Mouse (Mus musculus): Measurements from ENCODE around the gene Sec22a.

The Sec22a gene

DNA sequence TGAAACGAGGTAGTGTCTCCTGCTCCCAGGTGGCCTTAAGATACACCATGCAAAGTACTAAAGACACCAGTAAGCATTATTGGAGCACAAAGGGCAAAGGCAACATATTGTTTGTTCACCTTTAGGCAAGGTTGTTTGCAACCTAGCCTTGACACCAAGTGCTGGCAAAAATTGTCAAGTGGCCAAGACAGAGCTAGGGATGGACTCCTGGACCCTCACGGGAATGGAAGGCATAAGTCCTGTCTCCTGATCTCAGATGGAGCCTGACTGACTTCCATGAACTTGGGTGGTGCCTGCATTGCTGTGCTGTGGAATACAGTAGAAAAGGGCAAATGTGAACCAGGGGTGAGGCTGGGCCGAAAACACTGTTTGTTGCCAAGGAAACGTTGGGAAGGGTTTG is 54.1 kb downstream of the Sec22a start:
- no peak for DNase-seq

- DNase-seq, result no peak
Observed at GRCm38 (mm10) chr16:35308486-35309143, 55.1 kb downstream of the Sec22a start.

- DNase-seq, result no peak
Observed at GRCm38 (mm10) chr16:35308016-35308415, 55.7 kb downstream of the Sec22a start.

GRCm38 (mm10) chr16:35307331-35307730 is 56.4 kb downstream of the Sec22a start:
- no peak for DNase-seq

GRCm38 (mm10) chr16:35306631-35307030 is 57.1 kb downstream of the Sec22a start:
- no peak for DNase-seq

GRCm38 (mm10) chr16:35305226-35305625 is 58.5 kb downstream of the Sec22a start:
- no peak for DNase-seq

DNA sequence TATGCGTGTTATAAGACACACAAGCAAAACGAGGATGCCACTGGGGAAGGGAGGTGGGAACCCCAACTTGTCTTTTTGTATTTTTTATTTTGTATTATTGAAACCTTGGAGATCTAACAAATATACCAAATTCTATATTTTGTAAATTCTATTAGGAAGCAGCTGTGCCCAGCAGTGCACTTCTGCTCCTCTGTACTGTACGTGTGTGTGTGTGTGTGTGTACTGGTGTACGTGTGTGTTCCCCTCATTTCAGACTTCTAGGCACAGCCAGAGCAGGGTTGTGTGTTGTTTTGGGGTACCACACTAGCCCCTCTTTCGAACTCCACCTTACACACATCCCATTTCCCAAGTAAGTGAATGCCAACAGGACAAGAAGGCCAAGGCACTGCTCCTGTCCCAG is 59.3 kb downstream of the Sec22a start:
- DNase-seq, result no peak

GRCm38 (mm10) chr16:35303721-35304120 is 60.0 kb downstream of the Sec22a start:
- no peak for DNase-seq

- DNase-seq, result no peak
Observed at GRCm38 (mm10) chr16:35302441-35303280, 61.1 kb downstream of the Sec22a start.

DNA sequence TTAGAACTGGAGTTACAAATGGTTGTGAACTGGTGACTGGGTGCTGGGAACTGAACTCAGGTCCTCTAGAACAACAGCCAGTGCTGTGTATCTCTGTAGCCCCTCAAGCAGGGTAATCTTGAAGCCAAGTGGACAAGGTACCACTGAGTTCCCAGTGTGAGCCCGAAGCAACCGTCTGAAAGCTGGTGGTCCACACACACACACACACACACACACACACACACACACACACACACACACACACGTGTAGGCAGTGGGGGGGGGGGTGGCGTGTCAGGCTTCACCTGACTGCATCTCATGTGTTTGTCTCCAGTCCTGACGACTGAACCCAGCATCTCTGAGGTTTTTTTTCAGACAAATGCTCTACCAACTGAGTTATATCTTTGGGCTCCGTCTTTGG is 63.6 kb downstream of the Sec22a start:
- DNase-seq, result no peak

GRCm38 (mm10) chr16:35297786-35298185 is 65.9 kb downstream of the Sec22a start:
- DNase-seq, result no peak

- no peak for DNase-seq
Observed at GRCm38 (mm10) chr16:35287244-35287643, 76.5 kb downstream of the Sec22a start.

GRCm38 (mm10) chr16:35285821-35286220 is 77.9 kb downstream of the Sec22a start:
- DNase-seq, result no peak

DNA sequence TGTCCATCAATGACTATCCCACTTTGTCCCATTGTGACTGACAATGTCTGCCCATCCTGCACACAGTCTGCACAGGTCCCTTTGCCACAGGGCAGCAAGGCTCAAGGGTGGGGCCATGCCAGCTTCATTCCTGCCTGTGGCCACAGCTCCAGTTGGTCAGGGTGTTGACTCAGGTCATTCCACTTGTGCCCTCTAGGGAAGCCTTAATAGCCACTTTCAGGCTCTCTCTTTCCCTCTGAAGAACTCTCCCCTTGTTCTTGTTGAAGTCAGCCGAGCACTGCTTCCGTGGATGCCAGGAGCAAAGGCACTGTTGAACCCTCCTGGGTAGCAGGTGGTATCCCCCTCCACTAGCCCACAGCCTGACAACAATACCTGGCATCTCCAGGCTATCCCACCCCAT is 81.3 kb downstream of the Sec22a start:
- DNase-seq, result no peak

- no peak for DNase-seq
Observed at GRCm38 (mm10) chr16:35278166-35278565, 85.6 kb downstream of the Sec22a start.

DNA sequence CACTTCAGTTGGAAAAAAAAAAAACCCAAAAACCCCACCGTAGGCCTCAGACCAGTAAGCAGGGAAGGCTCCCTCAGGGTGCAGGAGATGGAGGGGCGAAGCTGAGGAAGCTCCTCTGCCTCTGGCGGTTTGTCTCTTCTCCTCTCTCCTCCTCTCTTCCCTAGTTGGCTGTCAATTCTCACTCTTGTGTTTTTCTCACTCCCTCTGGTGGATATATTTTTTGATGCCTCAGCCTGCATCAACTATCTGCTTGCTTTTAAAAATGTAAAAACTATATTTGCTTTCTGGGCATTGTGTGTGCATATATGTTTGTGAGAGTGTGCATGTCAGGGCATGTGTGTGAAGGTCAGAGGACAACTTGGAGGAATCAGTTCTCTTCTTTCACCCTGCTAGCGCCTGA is 91.3 kb downstream of the Sec22a start:
- DNase-seq, result no peak

DNA sequence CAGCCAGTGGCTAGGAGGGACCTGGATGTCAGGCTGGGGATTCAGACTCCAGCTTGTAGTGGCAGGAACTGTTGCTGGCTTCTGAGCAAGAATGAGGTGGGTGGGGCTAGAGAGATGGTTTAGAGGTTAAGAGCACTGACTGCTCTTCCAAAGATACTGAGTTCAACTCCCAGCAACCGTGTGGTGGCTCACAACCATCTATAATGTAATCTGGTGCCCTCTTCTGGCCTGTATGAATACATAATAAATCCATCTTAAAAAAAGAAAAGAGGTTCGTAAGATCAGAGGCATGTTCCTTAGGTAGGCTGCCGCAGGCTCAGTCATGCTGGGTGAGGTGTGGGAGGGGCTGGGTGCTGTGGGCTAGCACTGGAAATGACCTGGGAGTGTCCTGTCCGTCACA is 92.1 kb downstream of the Sec22a start:
- no peak for DNase-seq

GRCm38 (mm10) chr16:35270945-35271344 is 92.8 kb downstream of the Sec22a start:
- DNase-seq, result no peak

DNA sequence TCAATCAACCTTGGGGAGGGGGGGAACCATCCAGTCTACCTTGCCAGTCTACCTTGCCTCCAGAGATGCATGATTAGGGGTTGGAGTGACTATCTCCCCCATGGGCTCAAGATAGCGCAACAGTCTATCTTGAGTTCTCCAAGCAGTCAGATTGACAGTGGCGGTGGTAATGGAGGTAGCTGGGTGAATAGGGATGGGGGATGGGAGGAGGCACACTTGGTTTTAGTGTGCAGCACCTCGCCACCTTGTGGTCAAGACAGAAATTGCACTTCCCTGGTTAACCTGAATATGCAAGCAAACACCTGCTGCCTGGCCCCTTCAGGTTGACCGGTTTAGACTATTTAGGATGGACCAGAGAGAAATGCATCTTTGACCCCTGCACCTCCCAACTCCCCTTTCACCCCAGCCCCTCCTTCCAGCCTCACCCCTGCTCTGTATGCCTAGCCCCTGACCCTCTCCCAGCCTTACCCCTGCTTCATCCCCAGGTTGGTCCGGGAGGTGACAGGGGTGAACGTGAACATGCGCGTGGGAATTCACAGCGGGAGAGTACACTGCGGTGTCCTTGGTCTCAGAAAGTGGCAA is 93.3 kb downstream of the Sec22a start:
- DNase-seq, result peak in 1 of 2 experiments; percentile 63

Data from spleen, adult 18-20 months (tissue).